Mouse (Mus musculus) left cerebral cortex, adult 18-20 months (tissue): ENCODE measurements around the gene Tmem202. TPM values are rescaled to one million over a fixed set of nuclear protein-coding genes. Genes with fewer than 3 reads are reported as not detected.

Experiments used
- DNase-seq, 2 experiments: peaks; one replicate each; pipeline ENCODE4 v3.0.0; 2021 to 2022; ENCODE audit warnings: low spot score in 2 of 2, mixed read lengths in 1 of 2
- long read RNA-seq, 2 experiments: library from polyadenylated mRNA; stranded (forward); transcript quantifications; one replicate each; pipeline ENCODE4 v2.0.0; 2021
- total RNA-seq, 2 experiments: library from RNA; stranded (reverse); gene quantifications; 2 replicates each; pipeline ENCODE4 v1.2.3; 2021

Gene Tmem202
- total RNA-seq: 1 to 10 TPM; 2.6 to 3.6 TPM
- long read RNA-seq, experiment 1, partial matches to known transcripts: 0 of 3 reads
- long read RNA-seq, experiment 1, other reads (novel, unspliced or antisense): 1 of 3 reads
- long read RNA-seq, experiment 2, partial matches to known transcripts: 0 of 2 reads
- long read RNA-seq, experiment 2, other reads (novel, unspliced or antisense): 2 of 2 reads

- peak; percentile 77 to 84 for DNase-seq
Measured at GRCm38 (mm10) chr9:59539441-59540137, at the start of gene Tmem202, which contains the start of gene Hexa. Gene Tmem202 (minus strand): TSS chr9:59539847. Gene Hexa (plus strand): TSS chr9:59539540.

- DNase-seq: peak; percentile 73 to 79
Measured at GRCm38 (mm10) chr9:59588710-59589671, 49.3 kb upstream of the Tmem202 start.

- DNase-seq: no peak
Measured at GRCm38 (mm10) chr9:59588252-59588651, 48.6 kb upstream of the Tmem202 start.

GRCm38 (mm10) chr9:59584871-59585308 lies 45.2 kb upstream of the Tmem202 start:
- peak; percentile 80 to 85 for DNase-seq

- DNase-seq: no peak
Measured at GRCm38 (mm10) chr9:59578505-59578867, 38.8 kb upstream of the Tmem202 start.

GRCm38 (mm10) chr9:59577844-59578504 lies 38.3 kb upstream of the Tmem202 start, which contains the start of gene Celf6:
Gene Celf6 (plus strand): TSS chr9:59577917.
- peak; percentile 93 to 95 for DNase-seq

- DNase-seq: no peak
Measured at GRCm38 (mm10) chr9:59577401-59577800, 37.8 kb upstream of the Tmem202 start.

- no peak for DNase-seq
Measured at GRCm38 (mm10) chr9:59571852-59572251, 32.2 kb upstream of the Tmem202 start.

GRCm38 (mm10) chr9:59567111-59567510 lies 27.5 kb upstream of the Tmem202 start:
- DNase-seq: peak; percentile 66 to 74

GRCm38 (mm10) chr9:59565600-59565999 lies 26.0 kb upstream of the Tmem202 start:
- peak; percentile 76 to 77 for DNase-seq

- no peak for DNase-seq
Measured at GRCm38 (mm10) chr9:59553719-59554118, 14.1 kb upstream of the Tmem202 start.

GRCm38 (mm10) chr9:59552610-59553009 lies 13.0 kb upstream of the Tmem202 start:
- DNase-seq: no peak

- peak; percentile 74 to 79 for DNase-seq
Measured at GRCm38 (mm10) chr9:59551620-59552031, 12.0 kb upstream of the Tmem202 start.

GRCm38 (mm10) chr9:59551017-59551416 lies 11.4 kb upstream of the Tmem202 start:
- no peak for DNase-seq

GRCm38 (mm10) chr9:59550077-59550476 lies 10.4 kb upstream of the Tmem202 start:
- DNase-seq: no peak

- DNase-seq: no peak
Measured at GRCm38 (mm10) chr9:59548961-59549487, 9.4 kb upstream of the Tmem202 start.

- no peak for DNase-seq
Measured at GRCm38 (mm10) chr9:59547869-59548268, 8.2 kb upstream of the Tmem202 start.

GRCm38 (mm10) chr9:59544739-59545138 lies 5.1 kb upstream of the Tmem202 start:
- DNase-seq: no peak

- DNase-seq: no peak
Measured at GRCm38 (mm10) chr9:59542766-59543324, 3.2 kb upstream of the Tmem202 start.

GRCm38 (mm10) chr9:59541617-59542016 lies 2.0 kb upstream of the Tmem202 start:
- no peak for DNase-seq
